Mouse (Mus musculus) forebrain, embryonic 16.5 days (tissue): ENCODE results near the gene Pald1. TPM values are rescaled to one million over a fixed set of nuclear protein-coding genes. Genes with fewer than 3 reads are reported as not detected.
A peak's percentile ranks its signal among the peaks of the same experiment; 100 is the strongest.

ENCODE experiments used
- ATAC-seq: fragments of 200-750 bp; cut with Nextera tagmentation; 2 replicates; pipeline ENCODE4 v1.8.0; 2017; ENCODE audit warnings: mild to moderate bottlenecking, moderate library complexity
- H3K27ac ChIP-seq: fragments of 300-500 bp; sonication (generic); 2 replicates; pipeline ENCODE4 v1.5.1; 2014; ENCODE audit warnings: low read length, control low read depth
- H3K27me3 ChIP-seq: fragments of 300-500 bp; sonication (generic); replicated peaks from 2 replicates; pipeline ENCODE4 v1.6.1; 2014; ENCODE audit warnings: low read length; ENCODE audit not compliant: control insufficient read depth, insufficient read depth
- H3K36me3 ChIP-seq: fragments of 300-500 bp; sonication (generic); 2 replicates; pipeline ENCODE4 v1.6.1; 2014; ENCODE audit not compliant: control insufficient read depth, insufficient read depth
- H3K4me1 ChIP-seq: fragments of 300-500 bp; sonication (generic); replicated peaks from 2 replicates; pipeline ENCODE4 v1.6.1; 2014; ENCODE audit warnings: low read length; ENCODE audit not compliant: control insufficient read depth, insufficient read depth
- H3K4me2 ChIP-seq: fragments of 300-500 bp; sonication (generic); 2 replicates; pipeline ENCODE4 v1.6.1; 2014; ENCODE audit warnings: mild to moderate bottlenecking, low read length, control low read depth
- H3K4me3 ChIP-seq: fragments of 300-500 bp; sonication (generic); replicated peaks from 2 replicates; pipeline ENCODE4 v1.5.1; 2014; ENCODE audit warnings: mild to moderate bottlenecking, low read length, control low read depth
- H3K9ac ChIP-seq: fragments of 300-500 bp; sonication (generic); replicated peaks from 2 replicates; pipeline ENCODE4 v1.6.1; 2014; ENCODE audit warnings: low read depth, low read length, control low read depth
- H3K9me3 ChIP-seq: fragments of 300-500 bp; sonication (generic); 2 replicates; pipeline ENCODE4 v1.6.1; 2016; ENCODE audit warnings: low read length; ENCODE audit not compliant: control insufficient read depth
- WGBS: fragments of 180-500 bp; shearing (Covaris S2); extraction: QIAGEN DNeasy Blood & Tissue Kit; methylation state at CpG from one replicate; pipeline ENCODE4 v1.1.7; 2014; 5-methylcytosine and 5-hydroxymethylcytosine counted together
- polyA plus RNA-seq: library from polyadenylated mRNA; unstranded; fragments of >200 nt; fragmentation: Nextera tagmentation; extraction: Ambion mirVana; gene quantifications from 2 replicates; pipeline ENCODE4 v1.2.1, GENCODE M21; 2015

The Pald1 gene
- polyA plus RNA-seq, 1 experiment from 2014 or later, result 17.1 TPM

DNA sequence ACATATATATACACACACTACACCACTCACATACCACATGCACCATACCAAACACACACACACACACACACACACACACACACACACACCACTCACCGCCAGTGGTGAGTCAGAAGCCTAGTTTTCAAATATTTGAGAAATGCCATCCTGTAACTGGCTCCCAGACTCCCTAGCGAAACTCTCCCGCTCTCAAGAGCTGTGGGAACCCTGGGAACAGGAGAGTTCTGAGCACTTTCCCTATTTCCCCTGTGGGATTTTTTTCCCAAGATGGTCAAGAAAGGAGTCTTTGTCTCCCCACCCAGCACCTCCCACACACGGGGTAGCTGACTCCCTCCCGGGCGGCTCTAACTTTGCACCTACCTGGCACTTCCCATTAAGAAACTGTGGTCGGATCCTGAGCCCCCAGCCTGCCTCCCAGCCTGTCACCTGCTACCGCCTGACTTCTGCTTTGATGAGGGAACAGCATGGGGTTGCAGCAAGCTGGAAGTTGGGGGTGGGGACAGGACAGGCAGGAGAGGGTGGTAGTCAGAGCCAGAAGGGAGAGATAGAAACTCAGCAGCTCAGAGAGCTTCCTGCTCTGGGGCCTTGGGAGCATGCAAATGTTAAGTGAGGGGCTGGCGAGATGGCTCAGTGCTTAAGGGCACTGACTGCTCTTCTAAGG is 11.3 kb upstream of the Pald1 start:
- no peaks in the 10 kb centered on the region for H3K9me3 ChIP-seq
- 17% methylated on average over 9 of the region's 9 CpGs for WGBS
- ATAC-seq, result no peak

DNA sequence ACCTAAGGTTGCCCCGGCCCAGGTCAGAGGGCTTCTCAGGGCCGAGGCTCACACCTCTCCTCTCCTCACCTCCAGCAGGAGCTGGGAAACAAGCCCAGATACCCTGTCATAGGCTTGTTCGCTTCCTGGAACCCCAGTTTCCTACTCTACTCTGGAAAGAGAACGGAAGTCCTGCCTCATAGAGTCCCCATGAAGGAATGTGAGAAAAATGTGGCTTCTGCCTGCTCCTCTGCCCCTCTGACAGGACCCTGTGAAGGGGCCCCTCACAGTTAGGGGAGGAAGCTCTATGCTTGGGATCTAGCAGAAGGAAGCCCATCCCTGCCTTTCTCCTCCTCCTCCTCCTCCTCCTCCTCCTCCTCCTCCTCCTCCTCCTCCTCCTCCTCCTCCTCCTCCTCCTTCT is 9.3 kb upstream of the Pald1 start:
- no peaks in the 10 kb centered on the region for H3K9me3 ChIP-seq
- H3K36me3 ChIP-seq, result no peaks in the 10 kb centered on the region
- H3K4me2 ChIP-seq, result no peak overlapping the region
- H3K27ac ChIP-seq, result no peak overlapping the region
- H3K4me1 ChIP-seq, result no peaks in the 10 kb centered on the region
- H3K9ac ChIP-seq, result no peak overlapping the region
- H3K27me3 ChIP-seq, result no peaks in the 10 kb centered on the region
- no peak for ATAC-seq
- WGBS, result 66% methylated on average over 4 of the region's 4 CpGs
- no peak overlapping the region for H3K4me3 ChIP-seq

More for the DNA sequence above, 11.3 kb upstream of the Pald1 start:
- Histone ChIP-seq H3K27ac (no peak overlapping the region), H3K4me2 (no peak overlapping the region), H3K9ac (no peak overlapping the region), H3K4me1 (no peaks in the 10 kb centered on the region), H3K27me3 (no peaks in the 10 kb centered on the region), H3K4me3 (no peak overlapping the region), H3K36me3 (no peaks in the 10 kb centered on the region)

DNA sequence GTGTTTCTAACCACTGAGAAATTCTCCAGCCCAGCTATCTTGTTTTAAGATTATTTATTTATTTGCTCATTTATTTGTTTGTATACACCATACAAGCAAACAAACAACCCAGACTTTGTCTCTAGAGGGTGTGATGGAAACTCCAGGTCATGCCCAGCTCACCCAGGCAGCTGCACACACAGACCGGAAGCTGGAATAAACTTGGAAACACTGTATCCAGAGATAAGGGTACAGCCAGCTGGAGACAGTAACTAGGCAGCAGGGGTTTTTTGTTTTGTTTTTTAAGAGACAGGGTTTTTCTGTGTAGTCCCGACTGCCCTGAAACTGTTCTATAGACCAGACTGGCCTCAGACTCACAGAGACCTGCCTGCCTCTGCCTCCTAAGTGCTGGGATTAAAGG is 6.8 kb upstream of the Pald1 start:
- Histone ChIP-seq H3K4me1 (no peaks in the 10 kb centered on the region), H3K4me2 (no peak overlapping the region), H3K27ac (no peak overlapping the region), H3K36me3 (no peaks in the 10 kb centered on the region), H3K27me3 (no peaks in the 10 kb centered on the region), H3K9ac (no peak overlapping the region), H3K4me3 (no peak overlapping the region), H3K9me3 (no peaks in the 10 kb centered on the region)
- ATAC-seq, result no peak
- 73% methylated on average over 2 of the region's 2 CpGs for WGBS

DNA sequence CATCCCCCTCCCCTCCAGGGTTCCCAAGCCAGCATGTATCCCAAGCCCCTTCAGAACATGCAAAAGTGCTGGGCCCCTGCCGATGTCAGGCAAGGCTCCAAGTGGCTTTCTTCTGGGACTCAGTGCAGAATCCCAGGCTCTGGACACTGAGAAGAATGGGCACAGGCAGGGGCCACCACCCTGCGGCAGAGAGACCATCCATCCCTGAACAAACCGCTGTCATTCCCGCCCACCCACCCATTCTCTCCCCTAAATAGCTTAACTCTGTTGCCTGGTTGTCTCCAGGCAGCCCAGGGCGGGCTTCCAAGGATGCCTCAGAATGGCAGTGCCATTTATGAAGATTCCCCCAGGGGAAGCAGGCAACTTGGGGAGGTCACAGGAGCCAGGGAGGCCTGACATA is 5.7 kb upstream of the Pald1 start:
- no peak for ATAC-seq
- H3K4me2 ChIP-seq, result no peak overlapping the region
- WGBS, result 36% methylated on average over 5 of the region's 5 CpGs
- H3K36me3 ChIP-seq, result no peaks in the 10 kb centered on the region
- no peak overlapping the region for H3K4me3 ChIP-seq
- H3K9ac ChIP-seq, result no peak overlapping the region
- H3K9me3 ChIP-seq, result no peaks in the 10 kb centered on the region
- no peak overlapping the region for H3K27ac ChIP-seq
- peaks cover 2% of the 10 kb centered on the region for H3K4me1 ChIP-seq
- H3K27me3 ChIP-seq, result no peaks in the 10 kb centered on the region

DNA sequence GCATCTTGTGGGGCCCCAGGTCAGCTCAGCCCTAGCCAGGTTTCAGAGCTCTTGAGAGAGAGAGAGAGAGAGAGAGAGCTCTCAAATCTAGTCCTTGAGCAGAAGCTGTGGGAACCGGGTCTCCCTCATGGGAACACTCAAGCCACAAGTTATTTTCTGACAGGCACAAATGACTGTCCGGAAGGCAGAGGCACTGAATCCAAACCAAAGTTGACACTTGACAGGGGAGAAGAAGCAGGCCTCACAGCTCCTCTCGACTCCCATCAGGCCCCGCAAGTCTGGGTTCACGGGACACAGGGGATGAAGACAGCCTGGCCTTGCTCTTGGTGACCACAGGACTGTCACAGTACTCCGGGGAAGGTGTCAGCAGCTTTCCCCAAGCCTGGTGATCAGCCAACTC is 3.0 kb upstream of the Pald1 start:
- 74% methylated on average over 6 of the region's 6 CpGs for WGBS

DNA sequence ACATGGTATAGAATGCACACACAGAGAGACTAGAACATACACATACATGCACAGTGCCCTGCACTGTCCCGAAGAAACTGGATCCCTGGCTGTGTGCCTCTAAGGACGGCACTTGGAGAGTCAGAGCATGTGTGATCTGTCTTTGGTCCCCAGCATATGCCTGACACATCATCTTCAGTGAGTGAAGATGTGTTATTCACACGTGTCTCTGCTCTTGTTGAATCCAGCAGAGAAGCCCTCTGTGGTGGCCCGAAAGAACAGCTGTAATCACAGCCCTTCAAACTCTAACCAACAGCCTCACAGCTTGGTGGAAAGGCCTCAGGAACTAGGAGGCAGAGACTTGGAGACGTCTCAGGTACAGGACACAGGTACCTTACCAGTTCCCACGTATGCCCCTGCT is 1.8 kb upstream of the Pald1 start:
- Histone ChIP-seq H3K4me1 (peaks cover 24% of the 10 kb centered on the region), H3K9ac (no peak overlapping the region), H3K36me3 (no peaks in the 10 kb centered on the region), H3K9me3 (no peaks in the 10 kb centered on the region), H3K27ac (no peak overlapping the region), H3K4me2 (no peak overlapping the region), H3K27me3 (no peaks in the 10 kb centered on the region), H3K4me3 (no peak overlapping the region)
- no peak for ATAC-seq
- 83% methylated on average over 6 of the region's 6 CpGs for WGBS

More for the DNA sequence above, 3.0 kb upstream of the Pald1 start:
- no peak for ATAC-seq
- Histone ChIP-seq H3K4me3 (no peak overlapping the region), H3K4me2 (no peak overlapping the region), H3K9ac (no peak overlapping the region), H3K27ac (no peak overlapping the region), H3K27me3 (no peaks in the 10 kb centered on the region), H3K4me1 (peaks cover 20% of the 10 kb centered on the region), H3K9me3 (no peaks in the 10 kb centered on the region), H3K36me3 (no peaks in the 10 kb centered on the region)

DNA sequence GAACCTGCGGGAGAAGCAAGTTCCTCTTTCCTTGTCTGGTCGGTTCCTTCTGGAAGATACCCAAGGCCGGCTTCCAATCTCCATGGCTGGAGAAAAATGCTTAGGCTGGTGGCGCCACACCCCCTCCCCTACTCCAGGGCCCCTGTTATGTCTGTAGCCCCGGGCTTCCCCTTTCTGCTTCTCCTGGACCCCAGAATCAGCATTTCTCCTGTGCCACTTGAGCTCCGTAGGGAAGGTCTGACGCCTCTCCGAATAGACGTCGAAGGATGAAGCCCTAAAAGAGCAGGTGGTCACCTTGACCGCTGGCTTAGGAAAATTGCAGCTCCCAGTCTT is 351 bp upstream of the Pald1 start:
- no peaks in the 10 kb centered on the region for H3K9me3 ChIP-seq
- no peak overlapping the region for H3K27ac ChIP-seq
- no peaks in the 10 kb centered on the region for H3K27me3 ChIP-seq
- ATAC-seq, result peak; percentile 39
- H3K4me3 ChIP-seq, result peak overlapping the region; percentile 78
- WGBS, result 4% methylated on average over 11 of the region's 11 CpGs
- peaks cover 26% of the 10 kb centered on the region for H3K4me1 ChIP-seq
- peak overlapping the region; percentile 98 for H3K4me2 ChIP-seq
- no peaks in the 10 kb centered on the region for H3K36me3 ChIP-seq
- peak overlapping the region; percentile 82 for H3K9ac ChIP-seq

DNA sequence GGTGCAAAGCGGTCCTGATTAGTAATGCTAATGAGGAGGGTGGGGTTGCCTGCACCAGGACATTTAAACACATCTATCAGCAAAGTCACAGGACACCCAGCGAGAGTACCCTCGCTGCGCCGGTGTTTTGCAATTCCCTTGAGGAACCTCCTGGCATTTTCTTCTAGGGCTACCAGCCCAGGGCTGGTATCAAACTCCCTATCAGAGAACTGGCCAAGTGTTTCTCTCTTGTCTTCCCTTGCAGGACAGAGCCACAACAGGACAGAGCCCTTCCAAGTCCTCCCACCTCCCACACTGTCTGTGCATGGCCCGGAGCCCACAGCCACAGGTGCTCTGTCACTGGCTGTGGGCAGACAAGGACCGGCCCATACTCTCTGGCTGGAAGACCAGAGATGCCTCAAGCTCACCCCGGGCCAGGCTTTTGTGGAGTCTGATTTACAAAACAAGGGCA is 1.0 kb downstream of the Pald1 start:
- Histone ChIP-seq H3K4me3 (peak overlapping the region; percentile 78), H3K9ac (peak overlapping the region; percentile 82), H3K9me3 (no peaks in the 10 kb centered on the region), H3K27me3 (no peaks in the 10 kb centered on the region), H3K4me2 (peak overlapping the region; percentile 98), H3K27ac (no peak overlapping the region), H3K4me1 (peaks cover 26% of the 10 kb centered on the region), H3K36me3 (no peaks in the 10 kb centered on the region)
- peak; percentile 5; the same call in 1 of the 2 replicates for ATAC-seq
- WGBS, result 3% methylated on average over 8 of the region's 8 CpGs

DNA sequence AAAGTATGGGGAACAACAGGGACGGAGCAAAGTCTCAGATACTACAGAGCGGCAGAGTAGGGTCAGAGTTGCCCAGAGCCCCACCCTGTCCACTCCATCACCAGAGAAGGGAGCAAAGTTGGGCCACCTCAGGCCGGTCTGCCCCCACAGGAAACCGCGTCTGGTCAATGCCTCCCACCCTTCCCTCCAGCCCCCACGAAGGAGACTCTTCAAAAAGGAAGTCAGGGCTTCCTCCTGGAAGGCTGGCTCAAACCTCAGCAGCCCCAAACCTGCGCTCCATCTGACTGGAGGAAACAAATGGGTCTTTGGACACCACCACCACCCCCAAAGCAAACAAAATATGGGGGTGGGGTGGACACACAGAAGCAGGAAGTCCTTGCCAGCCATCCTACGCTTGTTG is 1.5 kb downstream of the Pald1 start:
- H3K4me2 ChIP-seq, result peak overlapping the region; percentile 98
- no peaks in the 10 kb centered on the region for H3K9me3 ChIP-seq
- peak overlapping the region; percentile 78 for H3K4me3 ChIP-seq
- WGBS, result 22% methylated on average over 8 of the region's 8 CpGs
- H3K4me1 ChIP-seq, result peaks cover 26% of the 10 kb centered on the region
- ATAC-seq, result no peak
- no peak overlapping the region for H3K27ac ChIP-seq
- H3K9ac ChIP-seq, result no peak overlapping the region
- no peaks in the 10 kb centered on the region for H3K27me3 ChIP-seq
- H3K36me3 ChIP-seq, result no peaks in the 10 kb centered on the region

DNA sequence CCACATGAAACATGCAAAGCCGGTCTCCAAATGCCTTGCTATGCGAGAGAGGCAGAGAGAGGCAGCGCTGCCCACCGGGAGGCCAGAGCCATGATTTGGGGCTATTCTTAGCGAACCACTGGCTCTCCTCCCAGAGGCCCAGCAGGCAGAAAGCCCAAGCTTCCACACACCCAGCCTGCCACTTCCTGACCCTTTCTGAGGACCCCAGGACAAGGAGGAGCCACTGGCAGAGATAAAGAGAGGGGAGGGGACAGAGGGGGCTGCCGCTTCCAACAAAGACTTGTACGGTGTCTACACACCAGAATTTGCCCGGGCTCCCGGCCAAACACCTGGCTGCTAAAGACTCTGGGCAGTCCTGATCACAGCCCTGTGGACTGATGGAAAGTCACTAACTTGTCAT is 3.1 kb downstream of the Pald1 start:
- ATAC-seq, result no peak
- Histone ChIP-seq H3K36me3 (no peaks in the 10 kb centered on the region), H3K9ac (no peak overlapping the region), H3K27me3 (no peaks in the 10 kb centered on the region), H3K4me3 (no peak overlapping the region), H3K9me3 (no peaks in the 10 kb centered on the region), H3K27ac (no peak overlapping the region), H3K4me2 (no peak overlapping the region), H3K4me1 (peaks cover 26% of the 10 kb centered on the region)
- WGBS, result 14% methylated on average over 9 of the region's 9 CpGs
